Mouse (Mus musculus) G1E (cell line): ENCODE results near the gene Mrvi1.

Experiments used
- CTCF ChIP-seq: IDR thresholded peaks from 2 replicates; pipeline ENCODE4 v1.5.1; 2012; ENCODE audit warnings: low read depth, low read length, inconsistent platforms, mixed read lengths
- POLR2AphosphoS5 ChIP-seq: IDR thresholded peaks from 2 replicates; pipeline ENCODE4 v1.6.1; 2012; ENCODE audit warnings: low read depth, low read length, inconsistent platforms; ENCODE audit not compliant: insufficient replicate concordance

- TF ChIP-seq CTCF (no peak), POLR2AphosphoS5 (no peak)
Observed at GRCm38 (mm10) chr7:110988081-110988480, 5.8 kb upstream of the Mrvi1 start.
